Mouse (Mus musculus): ENCODE measurements around the gene Actg2. TPM values are rescaled to one million over a fixed set of nuclear protein-coding genes. Genes with fewer than 3 reads are reported as not detected.
A peak's percentile ranks its signal among the peaks of the same experiment; 100 is the strongest.

Gene Actg2
- polyA plus RNA-seq, 1 experiment from 2014 or later, result 1.7 TPM

DNA sequence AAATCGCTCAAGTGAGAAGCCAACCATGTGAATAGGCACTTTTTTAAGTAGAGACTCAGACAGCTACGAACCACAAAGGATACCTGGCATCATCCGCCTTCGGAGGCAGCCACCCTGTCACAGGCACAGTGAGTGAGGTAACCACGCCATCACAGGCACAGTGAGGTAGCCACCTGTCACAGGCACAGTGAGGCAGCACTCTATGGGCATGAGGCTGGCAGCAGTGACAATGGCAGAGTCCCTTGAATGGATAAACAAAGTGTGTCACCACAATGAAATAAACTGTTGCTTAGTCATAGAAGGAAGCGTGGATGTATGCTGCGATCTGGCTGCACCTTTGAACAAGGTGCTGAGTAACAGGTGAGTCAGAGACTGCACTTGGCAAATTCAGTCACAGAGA is 57.4 kb downstream of the Actg2 start:
- no peak for ATAC-seq
- Histone ChIP-seq H3K4me2 (ENCODE audit: low read length) (no peak overlapping the region), H3K27ac (ENCODE audit: low read length) (no peak overlapping the region), H3K4me1 (ENCODE audit: control insufficient read depth, insufficient read depth, low read length) (no peaks in the 10 kb centered on the region), H3K27me3 (ENCODE audit: control insufficient read depth, insufficient read depth, low read depth, low read length) (no peaks in the 10 kb centered on the region), H3K9me3 (replicated peaks; ENCODE audit: control insufficient read depth, low read length, poor library complexity, severe bottlenecking) (no peaks in the 10 kb centered on the region), H3K9ac (ENCODE audit: low read depth, low read length) (no peak overlapping the region), H3K36me3 (ENCODE audit: control insufficient read depth, insufficient read depth, low read length) (0 out of 2 replicates have a peak, but pooled peaks cover 2% of the 10 kb centered on the region), H3K4me3 (ENCODE audit: low read depth, low read length) (no peak overlapping the region)
- 94% methylated on average over 7 of the region's 7 CpGs for WGBS

- no peak overlapping the region for H3K9ac ChIP-seq (ENCODE audit: low read depth, low read length)
- H3K27ac ChIP-seq (ENCODE audit: low read length), result no peak overlapping the region
- H3K4me2 ChIP-seq (ENCODE audit: low read length), result no peak overlapping the region
- WGBS, result 75% methylated on average over 4 of the region's 4 CpGs
- H3K4me1 ChIP-seq (ENCODE audit: control insufficient read depth, insufficient read depth, low read length), result no peaks in the 10 kb centered on the region
- H3K36me3 ChIP-seq (ENCODE audit: control insufficient read depth, insufficient read depth, low read length), result 0 out of 2 replicates have a peak, but pooled peaks cover 2% of the 10 kb centered on the region
- no peaks in the 10 kb centered on the region for H3K27me3 ChIP-seq (ENCODE audit: control insufficient read depth, insufficient read depth, low read depth, low read length)
- no peaks in the 10 kb centered on the region for H3K9me3 ChIP-seq (replicated peaks; ENCODE audit: control insufficient read depth, low read length, poor library complexity, severe bottlenecking)
- no peak for ATAC-seq
- no peak overlapping the region for H3K4me3 ChIP-seq (ENCODE audit: low read depth, low read length)
Observed at GRCm38 (mm10) chr6:83478217-83478616, 57.8 kb downstream of the Actg2 start.

DNA sequence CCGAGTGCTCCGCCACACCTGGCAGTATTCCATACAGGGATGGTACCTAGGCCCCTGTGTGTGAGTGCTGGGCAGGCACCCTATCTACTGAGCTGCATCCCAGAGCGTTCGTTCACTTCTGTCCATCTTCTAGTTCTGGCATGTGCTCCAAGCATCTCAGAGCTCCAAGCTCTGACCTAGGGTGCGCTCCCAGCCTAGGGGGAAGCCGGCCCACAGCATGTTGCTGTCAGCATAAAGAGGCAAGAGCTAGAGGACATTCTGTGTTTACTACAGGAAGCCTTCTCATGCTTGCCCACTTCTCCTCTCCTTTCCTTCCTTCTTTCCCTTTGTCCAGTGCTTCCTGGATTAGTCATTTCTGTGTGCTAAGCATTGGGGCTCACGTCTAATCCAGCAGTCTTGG is 60.6 kb downstream of the Actg2 start:
- Histone ChIP-seq H3K27ac (ENCODE audit: low read length) (no peak overlapping the region), H3K4me1 (ENCODE audit: control insufficient read depth, insufficient read depth, low read length) (no peaks in the 10 kb centered on the region), H3K4me3 (ENCODE audit: low read depth, low read length) (no peak overlapping the region), H3K9me3 (replicated peaks; ENCODE audit: control insufficient read depth, low read length, poor library complexity, severe bottlenecking) (no peaks in the 10 kb centered on the region), H3K27me3 (ENCODE audit: control insufficient read depth, insufficient read depth, low read depth, low read length) (no peaks in the 10 kb centered on the region), H3K4me2 (ENCODE audit: low read length) (no peak overlapping the region), H3K9ac (ENCODE audit: low read depth, low read length) (no peak overlapping the region), H3K36me3 (ENCODE audit: control insufficient read depth, insufficient read depth, low read length) (0 out of 2 replicates have a peak, but pooled peaks cover 2% of the 10 kb centered on the region)
- WGBS, result 71% methylated on average over 7 of the region's 7 CpGs
- ATAC-seq, result 0 out of 2 replicates have a peak, but pooled peaks have one; percentile 17

DNA sequence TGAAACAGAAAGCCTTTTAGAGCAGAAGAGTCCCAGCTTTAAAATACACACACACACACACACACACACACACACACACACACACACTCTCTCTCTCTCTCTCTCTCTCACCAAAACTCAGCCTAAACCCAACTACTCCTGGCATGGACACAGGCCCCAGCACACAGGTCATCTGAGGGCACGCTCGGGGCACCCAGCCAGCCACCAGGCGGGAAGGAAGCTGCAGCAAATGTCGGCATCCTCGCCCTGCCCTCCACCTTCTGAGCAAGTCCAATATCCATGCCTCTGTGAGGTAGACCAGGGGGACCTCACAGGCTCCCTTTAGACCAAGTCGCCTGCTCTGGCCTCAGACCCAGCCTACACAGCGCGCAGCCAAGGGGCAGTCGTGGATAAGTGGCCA is 62.8 kb downstream of the Actg2 start:
- no peak overlapping the region for H3K27ac ChIP-seq (ENCODE audit: low read length)
- H3K4me2 ChIP-seq (ENCODE audit: low read length), result no peak overlapping the region
- no peak for ATAC-seq
- H3K27me3 ChIP-seq (ENCODE audit: control insufficient read depth, insufficient read depth, low read depth, low read length), result no peaks in the 10 kb centered on the region
- WGBS, result 87% methylated on average over 9 of the region's 9 CpGs
- H3K36me3 ChIP-seq (ENCODE audit: control insufficient read depth, insufficient read depth, low read length), result no peaks in the 10 kb centered on the region
- no peak overlapping the region for H3K4me3 ChIP-seq (ENCODE audit: low read depth, low read length)
- no peaks in the 10 kb centered on the region for H3K4me1 ChIP-seq (ENCODE audit: control insufficient read depth, insufficient read depth, low read length)
- no peaks in the 10 kb centered on the region for H3K9me3 ChIP-seq (replicated peaks; ENCODE audit: control insufficient read depth, low read length, poor library complexity, severe bottlenecking)
- no peak overlapping the region for H3K9ac ChIP-seq (ENCODE audit: low read depth, low read length)

DNA sequence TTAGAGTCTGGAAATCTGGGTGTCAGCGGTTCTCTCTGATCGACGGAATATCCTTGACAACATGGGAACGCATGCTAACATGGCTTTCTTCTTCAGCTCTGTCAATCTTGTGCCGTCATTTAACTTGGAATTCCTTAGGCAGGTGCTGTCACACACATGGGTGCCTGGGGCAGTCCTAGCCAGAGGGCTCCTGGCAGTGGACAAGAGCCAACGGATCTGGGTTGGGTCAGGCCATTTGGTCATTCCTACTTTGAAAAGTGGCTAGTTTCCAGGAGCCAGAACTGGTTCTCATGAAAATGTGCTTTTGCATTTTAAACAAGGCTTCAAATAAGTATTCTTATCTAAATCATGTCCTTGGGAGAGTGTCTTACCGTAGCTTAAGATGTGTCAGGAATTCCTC is 64.3 kb downstream of the Actg2 start:
- Histone ChIP-seq H3K9me3 (replicated peaks; ENCODE audit: control insufficient read depth, low read length, poor library complexity, severe bottlenecking) (no peaks in the 10 kb centered on the region), H3K36me3 (ENCODE audit: control insufficient read depth, insufficient read depth, low read length) (no peaks in the 10 kb centered on the region), H3K4me1 (ENCODE audit: control insufficient read depth, insufficient read depth, low read length) (no peaks in the 10 kb centered on the region), H3K4me2 (ENCODE audit: low read length) (no peak overlapping the region), H3K9ac (ENCODE audit: low read depth, low read length) (no peak overlapping the region), H3K27ac (ENCODE audit: low read length) (no peak overlapping the region), H3K27me3 (ENCODE audit: control insufficient read depth, insufficient read depth, low read depth, low read length) (no peaks in the 10 kb centered on the region), H3K4me3 (ENCODE audit: low read depth, low read length) (no peak overlapping the region)
- 92% methylated on average over 7 of the region's 7 CpGs for WGBS
- no peak for ATAC-seq

- Histone ChIP-seq H3K4me2 (ENCODE audit: low read length) (no peak overlapping the region), H3K4me3 (ENCODE audit: low read depth, low read length) (no peak overlapping the region), H3K36me3 (ENCODE audit: control insufficient read depth, insufficient read depth, low read length) (no peaks in the 10 kb centered on the region), H3K9ac (ENCODE audit: low read depth, low read length) (no peak overlapping the region), H3K4me1 (ENCODE audit: control insufficient read depth, insufficient read depth, low read length) (no peaks in the 10 kb centered on the region), H3K9me3 (replicated peaks; ENCODE audit: control insufficient read depth, low read length, poor library complexity, severe bottlenecking) (no peaks in the 10 kb centered on the region), H3K27me3 (ENCODE audit: control insufficient read depth, insufficient read depth, low read depth, low read length) (no peaks in the 10 kb centered on the region), H3K27ac (ENCODE audit: low read length) (no peak overlapping the region)
- ATAC-seq, result no peak
Observed at GRCm38 (mm10) chr6:83464011-83464410, 72.1 kb downstream of the Actg2 start.

Other genes starting within 250 kb of the Actg2 start
- 34.7 and 37.1 TPM in 2 replicates for gene Mthfd2, start 210.4 kb downstream of the Actg2 start, polyA plus RNA-seq (2015; fragmentation: Nextera tagmentation; extraction: Ambion mirVana)
- gene Mob1a, start 210.2 kb downstream of the Actg2 start, polyA plus RNA-seq (2015; fragmentation: Nextera tagmentation; extraction: Ambion mirVana), result 19.2 and 20.8 TPM in 2 replicates
- 44.0 and 50.0 TPM in 2 replicates for gene Bola3, start 187.1 kb downstream of the Actg2 start, polyA plus RNA-seq (2015; fragmentation: Nextera tagmentation; extraction: Ambion mirVana)
- 51.9 and 53.2 TPM in 2 replicates for gene Tet3, start 77.2 kb downstream of the Actg2 start, polyA plus RNA-seq (2015; fragmentation: Nextera tagmentation; extraction: Ambion mirVana)
- 64.8 and 72.5 TPM in 2 replicates for gene Dguok, start 29.3 kb downstream of the Actg2 start, polyA plus RNA-seq (2015; fragmentation: Nextera tagmentation; extraction: Ambion mirVana)
- 71.5 and 76.9 TPM in 2 replicates for gene Stambp, start 36.5 kb upstream of the Actg2 start, polyA plus RNA-seq (2015; fragmentation: Nextera tagmentation; extraction: Ambion mirVana)
- not detected in 2 replicates for gene Clec4f, start 119.9 kb upstream of the Actg2 start, polyA plus RNA-seq (2015; fragmentation: Nextera tagmentation; extraction: Ambion mirVana)
- gene Cd207, start 141.6 kb upstream of the Actg2 start, polyA plus RNA-seq (2015; fragmentation: Nextera tagmentation; extraction: Ambion mirVana), result not detected in 2 replicates
- 0.16 TPM in 1 of 2 replicates, not detected in the other for gene Vax2, start 175.0 kb upstream of the Actg2 start, polyA plus RNA-seq (2015; fragmentation: Nextera tagmentation; extraction: Ambion mirVana)
- not detected in 2 replicates for gene Atp6v1b1, start 206.7 kb upstream of the Actg2 start, polyA plus RNA-seq (2015; fragmentation: Nextera tagmentation; extraction: Ambion mirVana)
- 0.25 and 0.29 TPM in 2 replicates for gene Ankrd53, start 226.4 kb upstream of the Actg2 start, polyA plus RNA-seq (2015; fragmentation: Nextera tagmentation; extraction: Ambion mirVana)
- gene Tex261, start 239.5 kb upstream of the Actg2 start, polyA plus RNA-seq (2015; fragmentation: Nextera tagmentation; extraction: Ambion mirVana), result 62.8 and 69.3 TPM in 2 replicates

All from midbrain, embryonic 16.5 days (tissue).